Mouse (Mus musculus) spleen, embryonic (tissue): ENCODE results near the gene Gm20388.
"Not testable (repeated sequence)": the region's sequence is repeated elsewhere in the genome, so short reads cannot be mapped to it uniquely, and the experiment has no call there.

ENCODE experiments used
- CTCF ChIA-PET: fragments of 350-600 bp; sonication (Branson Sonifier 250); formaldehyde crosslinking; loops from one replicate; lab custom pipeline; 2022; lab: Charles Lee

Gm20388 gene

DNA sequence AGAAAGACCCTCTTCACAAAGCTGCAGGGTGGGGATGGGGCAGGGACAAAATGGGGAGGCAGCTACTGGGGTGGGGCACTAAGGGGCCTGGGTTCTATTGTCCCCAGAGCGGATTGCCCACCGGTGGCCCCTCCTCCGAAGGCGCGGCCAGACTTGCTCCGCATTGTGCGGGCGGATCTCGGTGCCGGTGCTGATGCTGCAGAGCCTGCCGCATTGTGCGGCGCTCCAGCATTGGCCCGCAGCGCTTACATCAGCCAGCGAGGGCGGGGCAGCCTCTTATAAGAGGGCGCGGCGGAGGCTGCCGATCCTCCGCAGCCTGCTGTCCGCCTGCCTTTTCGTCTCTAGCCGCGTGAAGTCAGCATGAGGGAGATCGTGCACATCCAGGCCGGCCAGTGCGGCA is 3500.6 kb downstream of the Gm20388 start, which contains the start of gene Tubb3:
Gene Tubb3, plus strand, starts transcription at position 179 of the 400 bp plus-strand sequence.
- CTCF ChIA-PET: no interaction called here

DNA sequence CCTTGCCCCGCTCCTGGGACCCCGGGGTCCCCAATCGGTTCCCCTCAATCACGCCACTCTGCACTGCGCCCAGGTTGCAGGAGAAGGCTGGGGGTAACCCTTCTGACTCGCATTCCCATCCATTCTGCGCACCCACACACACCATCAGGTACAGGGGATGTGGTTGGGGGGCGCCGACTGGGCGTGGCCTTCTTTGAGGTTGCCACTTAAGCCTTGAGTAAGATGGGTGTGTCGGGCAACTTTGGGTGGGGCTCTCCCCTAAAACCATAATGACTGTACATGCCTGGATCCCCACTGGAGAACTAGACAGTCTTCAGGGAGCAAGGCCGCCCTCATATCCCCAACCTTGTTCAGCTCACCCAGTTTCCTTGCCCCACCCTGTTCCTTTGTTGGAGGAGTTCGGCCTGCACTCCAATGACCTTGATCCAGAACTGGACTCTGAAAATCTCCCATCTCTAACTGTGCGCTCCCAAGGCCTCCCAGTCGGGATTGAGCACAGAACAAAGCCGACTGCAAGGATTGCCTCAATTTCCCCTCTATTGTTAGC is 3501.2 kb downstream of the Gm20388 start:
- CTCF ChIA-PET: interaction anchor here (0.6 kb wide), 1 partner anchor 789 kb away, joined by 4 read pairs; no protein-coding TSS in a partner anchor

DNA sequence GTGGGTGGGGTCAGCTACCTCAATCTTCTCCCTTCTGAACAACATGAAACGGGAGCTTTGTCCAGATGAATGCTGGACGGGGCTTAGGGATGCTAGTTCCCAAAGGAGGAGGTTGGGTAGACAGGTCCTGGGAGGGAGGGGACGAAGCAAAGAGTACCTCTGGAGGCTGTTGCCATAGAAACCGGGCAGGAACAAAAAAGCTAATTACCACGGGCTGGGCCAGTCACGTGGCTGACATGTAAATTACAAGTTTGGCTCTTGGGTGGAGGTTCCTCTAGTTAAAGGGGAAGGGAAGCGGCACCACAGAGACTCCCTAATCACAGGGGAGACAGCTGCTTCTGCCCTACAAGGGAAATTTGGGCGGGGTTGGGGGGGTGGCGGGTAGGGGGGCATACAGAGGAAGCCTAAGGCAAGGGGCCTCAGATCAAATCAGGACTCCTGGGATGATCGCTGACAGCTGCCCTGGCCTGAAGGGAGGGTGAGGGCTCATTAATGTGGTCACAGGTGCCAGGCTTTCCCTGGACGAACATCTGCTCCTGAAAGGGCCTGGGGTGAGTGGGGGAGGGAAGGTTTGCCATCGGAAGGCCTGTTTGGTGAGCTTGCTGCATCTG is 3502.0 kb downstream of the Gm20388 start:
- CTCF ChIA-PET: interaction anchor here (0.6 kb wide), 1 partner anchor 790 kb away, joined by 4 read pairs; no protein-coding TSS in a partner anchor

DNA sequence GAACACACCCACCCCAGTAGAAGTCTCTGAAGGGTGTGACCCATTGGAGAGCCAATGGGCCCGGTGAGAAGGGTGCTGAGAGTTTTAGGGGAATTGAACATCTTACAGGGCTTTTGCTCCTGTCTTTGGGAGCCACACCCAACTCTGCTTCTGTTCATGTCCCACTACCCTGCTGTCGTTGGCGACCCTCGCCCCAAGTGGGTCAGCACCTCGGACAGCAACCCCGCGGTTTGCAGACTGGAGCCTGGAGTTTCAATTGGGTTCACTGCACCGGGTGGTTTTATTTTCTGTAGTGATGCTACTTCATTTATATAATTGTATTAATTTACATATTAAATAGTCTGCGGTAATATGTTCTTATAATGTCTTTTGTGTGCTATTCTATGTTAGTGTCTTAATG is 3503.6 kb downstream of the Gm20388 start:
- CTCF ChIA-PET: no interaction called here

DNA sequence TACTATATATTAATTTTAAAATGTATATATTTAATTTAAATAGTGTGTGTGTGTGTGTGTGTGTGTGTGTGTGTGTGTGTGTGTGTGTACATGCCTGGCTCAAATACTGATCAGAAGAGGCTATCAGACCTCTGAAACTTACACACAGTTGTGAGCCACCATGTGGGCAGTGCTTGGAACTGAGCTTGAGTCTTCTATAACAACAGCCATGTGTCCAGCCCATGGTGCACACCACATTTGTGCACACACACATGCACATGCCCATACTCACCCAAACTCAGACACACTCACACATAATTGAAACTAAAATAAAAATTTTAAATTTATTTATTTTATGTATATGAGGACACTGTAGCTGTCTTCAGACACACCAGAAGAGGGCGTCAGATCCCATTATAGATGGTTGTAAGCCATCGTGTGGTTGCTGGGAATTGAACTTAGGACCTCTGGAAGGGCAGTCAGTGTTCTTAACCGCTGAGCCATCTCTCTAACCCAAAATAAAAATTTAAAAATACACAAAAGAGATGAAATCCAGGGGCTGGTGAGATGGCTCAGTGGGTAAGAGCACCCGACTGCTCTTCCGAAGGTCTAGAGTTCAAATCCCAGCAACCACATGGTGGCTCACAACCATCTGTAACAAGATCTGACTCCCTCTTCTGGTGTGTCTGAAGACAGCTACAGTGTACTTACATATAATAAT is 3504.5 kb downstream of the Gm20388 start:
- CTCF ChIA-PET: not testable (repeated sequence)

DNA sequence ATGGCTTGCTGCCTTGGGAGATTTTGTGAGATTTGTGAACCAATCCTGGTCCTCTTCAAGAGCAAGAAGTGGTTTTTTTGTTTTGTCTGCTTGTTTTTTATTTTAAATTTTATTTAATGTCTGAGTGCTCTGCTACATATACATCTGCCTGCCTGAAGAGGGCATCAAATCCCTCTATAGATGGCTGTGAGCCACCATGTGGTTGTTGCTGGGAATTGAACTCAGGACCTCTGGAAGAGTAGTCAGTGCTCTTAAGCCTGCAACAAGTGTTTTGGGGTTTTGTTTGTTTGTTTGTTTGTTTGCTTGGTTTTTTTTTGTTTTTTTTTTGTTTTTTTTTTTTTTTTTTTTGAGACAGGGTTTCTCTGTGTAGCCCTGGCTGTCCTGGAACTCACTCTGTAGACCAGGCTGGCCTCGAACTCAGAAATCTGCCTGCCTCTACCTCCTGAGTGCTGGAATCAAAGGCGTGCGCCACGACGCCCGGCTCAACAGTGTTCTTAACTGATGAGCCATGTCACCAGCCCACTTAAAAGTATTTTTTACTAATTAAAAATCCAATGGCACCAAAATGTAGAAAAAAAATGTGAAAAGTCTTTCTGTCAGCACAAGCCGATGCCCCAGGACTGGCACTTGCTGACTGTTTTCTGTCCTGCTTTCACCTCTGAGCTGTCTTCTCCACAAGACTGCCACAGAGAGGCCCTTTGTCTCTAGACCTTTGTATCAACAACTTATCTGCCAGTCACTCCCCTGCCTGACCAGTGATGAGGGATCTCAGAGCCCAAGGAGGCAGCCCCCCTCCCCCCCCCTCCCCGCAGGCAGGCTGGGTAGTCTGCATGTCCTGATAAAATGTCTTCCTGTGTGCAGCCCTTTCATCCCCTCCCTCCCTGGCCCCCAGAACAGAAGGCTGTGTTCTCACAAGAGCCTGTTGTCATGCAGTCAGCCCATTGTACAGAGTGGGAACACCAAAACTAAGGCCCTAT is 3505.6 kb downstream of the Gm20388 start:
- CTCF ChIA-PET: no interaction called here

DNA sequence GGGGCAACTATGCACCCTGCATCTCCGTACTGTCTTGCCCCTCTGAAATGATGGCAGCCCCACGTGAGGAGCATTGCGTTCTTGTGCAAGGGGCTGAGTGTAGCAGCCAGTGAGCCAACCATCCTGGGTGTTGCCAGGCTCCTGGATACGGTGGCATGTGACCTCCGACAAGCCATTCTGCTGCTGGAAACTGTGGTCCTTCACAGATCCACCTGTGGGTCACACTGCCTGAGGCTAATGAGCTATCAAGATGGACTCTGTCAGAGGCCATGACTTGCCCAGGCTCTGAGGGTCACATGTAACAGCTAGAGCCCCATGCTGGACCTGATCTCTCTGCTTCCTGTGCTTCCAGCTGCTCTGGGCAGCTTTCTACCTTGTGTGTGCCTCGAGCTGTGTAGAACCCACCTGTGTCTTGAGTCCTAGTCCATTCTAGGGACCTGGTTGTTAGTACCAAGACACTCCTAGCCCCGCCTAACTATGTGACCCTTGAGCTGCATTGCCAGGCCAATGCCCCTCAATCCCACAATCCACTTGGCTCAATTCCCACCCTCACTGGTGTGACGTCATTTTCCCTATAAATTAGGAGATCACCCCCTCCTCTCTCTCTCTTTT is 3506.4 kb downstream of the Gm20388 start:
- CTCF ChIA-PET: no interaction called here

DNA sequence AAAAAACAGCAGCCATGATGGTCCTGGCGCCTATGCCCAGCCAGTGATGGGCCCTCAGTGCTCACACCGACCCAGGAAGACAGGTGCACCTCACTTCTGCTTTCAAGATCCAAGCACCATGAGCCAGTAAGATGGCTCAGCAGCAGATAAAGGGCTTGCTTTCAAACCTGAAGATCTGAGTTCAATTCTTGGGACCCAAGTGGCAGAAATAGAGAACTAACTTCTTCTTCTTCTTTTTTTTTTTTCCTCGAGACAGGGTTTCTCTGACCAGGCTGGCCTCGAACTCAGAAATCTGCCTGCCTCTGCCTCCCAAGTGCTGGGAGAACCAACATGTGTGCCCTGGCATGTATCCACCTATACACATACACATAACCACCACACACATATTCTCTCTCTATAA is 3509.1 kb downstream of the Gm20388 start:
- CTCF ChIA-PET: interaction anchor here (0.7 kb wide), 1 partner anchor 1113 kb away, joined by 3 read pairs; no protein-coding TSS in a partner anchor

DNA sequence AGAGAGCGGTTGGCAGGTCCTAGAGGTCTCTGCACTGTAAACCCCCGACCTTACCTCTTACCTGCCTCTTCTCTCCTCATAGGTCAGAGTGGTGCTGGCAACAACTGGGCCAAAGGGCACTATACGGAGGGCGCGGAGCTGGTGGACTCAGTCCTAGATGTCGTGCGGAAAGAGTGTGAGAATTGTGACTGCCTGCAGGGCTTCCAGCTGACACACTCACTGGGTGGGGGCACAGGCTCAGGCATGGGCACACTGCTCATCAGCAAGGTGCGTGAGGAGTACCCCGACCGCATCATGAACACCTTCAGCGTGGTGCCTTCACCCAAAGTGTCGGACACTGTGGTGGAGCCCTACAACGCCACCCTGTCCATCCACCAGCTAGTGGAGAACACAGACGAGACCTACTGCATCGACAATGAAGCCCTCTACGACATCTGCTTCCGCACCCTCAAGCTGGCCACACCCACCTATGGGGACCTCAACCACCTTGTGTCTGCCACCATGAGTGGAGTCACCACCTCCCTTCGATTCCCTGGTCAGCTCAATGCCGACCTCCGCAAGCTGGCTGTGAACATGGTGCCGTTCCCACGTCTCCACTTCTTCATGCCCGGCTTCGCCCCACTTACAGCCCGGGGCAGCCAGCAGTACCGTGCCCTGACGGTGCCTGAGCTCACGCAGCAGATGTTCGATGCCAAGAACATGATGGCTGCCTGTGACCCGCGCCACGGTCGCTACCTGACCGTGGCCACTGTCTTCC is 3510.1 kb downstream of the Gm20388 start:
- CTCF ChIA-PET: no interaction called here

DNA sequence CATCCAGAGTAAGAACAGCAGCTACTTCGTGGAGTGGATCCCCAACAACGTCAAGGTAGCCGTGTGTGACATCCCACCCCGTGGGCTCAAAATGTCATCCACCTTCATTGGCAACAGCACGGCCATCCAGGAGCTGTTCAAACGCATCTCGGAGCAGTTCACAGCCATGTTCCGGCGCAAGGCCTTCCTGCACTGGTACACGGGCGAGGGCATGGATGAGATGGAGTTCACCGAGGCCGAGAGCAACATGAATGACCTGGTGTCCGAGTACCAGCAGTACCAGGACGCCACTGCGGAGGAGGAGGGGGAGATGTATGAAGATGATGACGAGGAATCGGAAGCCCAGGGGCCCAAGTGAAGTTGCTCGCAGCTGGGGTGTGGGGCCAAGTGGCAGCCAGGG is 3510.7 kb downstream of the Gm20388 start:
- CTCF ChIA-PET: no interaction called here

DNA sequence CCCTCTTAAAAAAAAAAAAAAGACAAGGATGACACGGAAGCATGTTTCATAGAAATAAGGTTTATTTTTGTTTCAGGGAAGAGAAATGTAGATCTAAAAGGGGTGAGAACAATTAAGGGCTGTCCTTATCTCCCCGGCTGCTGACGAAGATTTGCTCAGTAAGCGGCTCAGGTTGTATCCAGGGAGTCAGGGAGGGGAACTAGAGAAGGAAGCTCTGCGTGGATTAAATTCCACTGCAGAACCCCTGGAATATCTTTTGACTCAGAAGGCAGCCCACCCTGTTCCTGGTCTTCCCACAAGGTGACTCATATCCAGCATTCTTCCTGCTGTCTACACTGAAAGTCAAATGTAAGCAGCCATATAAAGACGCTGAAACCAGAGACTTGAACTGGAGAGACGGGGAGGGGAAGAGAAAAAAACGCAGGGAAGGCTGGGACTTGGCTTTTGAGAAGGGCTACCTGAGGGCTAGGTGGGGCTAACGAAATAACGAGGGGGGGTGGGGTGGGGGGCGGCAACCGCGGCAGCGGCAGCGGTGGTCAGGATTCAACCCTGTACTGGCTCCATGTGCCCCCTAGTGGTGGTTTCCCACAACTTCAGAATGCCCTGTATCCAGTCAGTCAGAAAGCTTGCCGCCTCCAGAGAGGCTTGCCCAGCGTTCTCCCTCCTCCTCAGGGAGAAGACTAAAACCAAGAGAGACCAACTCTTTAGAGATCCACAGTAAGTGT is 3511.6 kb downstream of the Gm20388 start:
- CTCF ChIA-PET: interaction anchor here (0.5 kb wide), 1 partner anchor 99 kb away, joined by 5 read pairs; no protein-coding TSS in a partner anchor

DNA sequence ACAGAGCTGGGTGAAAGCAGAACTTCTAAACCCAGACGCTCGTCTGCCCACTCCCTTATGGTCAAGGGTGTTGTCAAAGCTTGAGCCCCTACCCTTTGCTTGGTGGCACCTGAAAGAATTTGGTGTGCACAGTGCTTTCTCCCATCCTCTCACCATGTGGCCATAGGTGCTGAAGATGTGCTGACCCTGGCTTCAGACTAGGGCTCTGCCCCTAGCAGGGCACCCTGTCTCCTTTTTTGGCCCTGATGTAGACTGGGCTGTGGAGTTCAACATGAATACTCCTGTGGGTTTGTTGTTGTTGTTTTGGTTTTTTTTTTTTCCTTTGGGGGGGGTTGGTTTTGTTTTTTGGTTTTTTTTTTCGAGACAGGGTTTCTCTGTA is 3512.1 kb downstream of the Gm20388 start:
- CTCF ChIA-PET: interaction anchor here (0.5 kb wide), 1 partner anchor 100 kb away, joined by 5 read pairs; no protein-coding TSS in a partner anchor

DNA sequence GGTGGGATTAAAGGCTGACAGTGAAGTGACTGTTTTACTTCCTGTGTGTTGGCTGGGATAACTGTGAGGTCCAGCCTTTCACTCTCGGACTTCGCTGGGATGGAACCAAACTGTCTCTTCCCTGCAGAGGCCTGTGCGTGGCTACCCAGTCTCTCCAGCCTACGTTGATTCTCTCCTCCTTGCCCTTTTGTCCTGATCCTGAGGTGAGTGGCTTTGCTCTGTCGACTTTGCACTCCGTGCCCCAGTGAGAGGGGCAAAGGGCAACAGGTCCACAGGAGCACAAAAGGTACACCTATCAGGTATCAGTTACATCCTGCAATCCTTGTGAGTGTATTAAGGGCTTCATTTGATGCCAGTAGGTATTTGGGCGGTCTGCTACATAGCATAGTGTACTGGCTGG is 3512.8 kb downstream of the Gm20388 start, which contains the start of gene Def8:
Gene Def8, plus strand, starts transcription at position 87 of the 400 bp plus-strand sequence.
- CTCF ChIA-PET: no interaction called here

DNA sequence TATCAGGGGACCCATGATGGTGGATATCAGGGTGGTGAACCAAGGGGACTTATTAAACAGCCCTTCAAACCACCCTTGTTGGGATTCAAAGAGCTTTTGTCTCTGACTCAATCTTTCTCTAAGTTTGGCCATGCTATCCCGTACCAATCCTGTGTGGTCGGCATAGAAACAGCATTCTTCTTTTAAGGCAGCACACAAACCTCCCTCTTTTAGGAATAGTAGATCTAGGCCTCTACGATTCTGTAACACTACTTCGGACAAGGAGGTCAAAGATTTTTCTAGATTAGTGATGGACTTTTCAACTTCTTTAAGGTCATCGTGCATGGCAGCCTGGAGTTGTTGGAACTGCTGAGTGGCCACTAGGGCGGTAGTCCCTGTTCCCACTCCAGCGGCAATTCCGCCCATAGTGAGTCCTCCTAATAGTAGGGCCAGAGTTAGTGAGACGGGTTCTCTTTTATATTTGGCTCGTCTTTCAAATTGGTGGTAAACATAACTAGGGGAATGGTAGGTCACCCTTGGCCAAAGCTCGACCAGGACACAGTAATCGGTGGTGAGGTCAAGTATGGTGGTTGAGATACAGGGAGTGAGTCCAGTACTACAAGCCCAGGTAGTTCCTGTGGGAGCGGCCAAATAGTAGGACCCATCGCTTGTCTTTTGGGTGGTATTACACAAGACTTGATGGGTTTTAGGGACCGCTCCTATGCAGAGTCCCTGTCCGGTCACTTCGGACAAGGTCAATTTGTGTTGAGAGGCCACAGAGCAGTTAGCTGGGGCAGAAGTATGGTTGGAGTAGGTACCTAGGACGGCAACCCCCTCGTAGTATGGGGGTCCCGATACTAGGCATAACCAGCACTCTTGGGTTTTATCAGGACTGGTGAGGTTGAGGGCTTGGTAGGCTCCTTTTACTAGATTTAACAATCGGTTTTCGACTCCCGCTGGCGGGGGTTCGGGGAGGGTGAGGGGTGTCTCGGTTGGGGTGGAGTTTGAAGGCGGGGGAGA is 3516.2 kb downstream of the Gm20388 start:
- CTCF ChIA-PET: no interaction called here

DNA sequence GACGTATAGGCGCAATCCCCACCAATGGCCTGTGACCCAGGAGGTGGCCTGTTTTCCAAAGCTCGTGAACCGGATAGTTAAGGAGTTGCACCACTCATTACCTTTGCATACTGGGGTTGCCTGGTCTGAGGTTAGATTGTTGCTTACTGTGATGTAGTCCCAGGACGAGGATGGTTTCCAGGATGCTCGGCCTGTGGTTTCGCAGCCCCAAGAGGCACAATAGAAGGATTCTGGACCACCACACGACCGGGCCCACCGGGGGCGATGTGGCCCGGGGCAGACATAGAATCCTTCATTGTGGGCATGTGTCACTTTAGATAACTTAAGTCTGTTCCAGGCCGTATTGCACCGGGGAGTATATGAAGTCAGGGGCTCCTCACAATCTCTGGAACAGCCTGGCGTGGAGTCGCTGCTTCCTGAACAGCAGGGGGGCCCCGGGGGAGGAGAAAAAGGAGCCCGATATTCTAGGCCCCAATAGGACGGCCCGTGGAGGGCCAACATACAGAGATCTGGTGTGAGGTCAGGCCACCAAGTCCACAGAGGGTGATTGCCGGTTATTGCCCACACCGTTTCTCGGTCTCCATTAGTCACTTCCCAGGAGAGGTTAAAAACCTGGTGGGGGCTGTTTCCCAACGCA is 3517.1 kb downstream of the Gm20388 start:
- CTCF ChIA-PET: no interaction called here

DNA sequence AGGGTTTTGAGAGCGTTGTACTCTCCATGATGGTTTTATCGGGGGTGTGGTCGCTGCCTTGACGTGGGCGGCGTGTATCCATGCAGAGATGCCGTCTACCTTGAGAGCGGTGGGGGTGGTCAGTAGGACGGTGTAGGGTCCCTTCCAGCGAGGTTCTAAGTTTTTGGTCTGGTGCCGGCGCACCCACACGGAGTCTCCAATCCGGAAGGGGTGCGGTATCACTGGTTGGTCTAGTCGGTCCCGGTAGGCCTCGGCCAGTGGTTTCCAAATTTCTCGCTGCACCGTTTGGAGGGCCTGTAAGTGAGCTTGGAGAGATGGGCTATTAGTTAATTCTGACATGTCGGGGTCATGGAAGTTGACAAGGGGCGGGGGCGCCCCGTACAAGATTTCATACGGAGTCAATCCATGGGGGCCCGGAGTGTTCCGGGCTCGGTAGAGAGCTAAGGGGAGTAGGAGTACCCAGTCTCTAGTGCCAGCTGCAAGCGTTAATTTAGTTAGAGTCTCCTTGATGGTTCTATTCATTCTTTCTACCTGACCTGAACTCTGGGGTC is 3517.8 kb downstream of the Gm20388 start:
- CTCF ChIA-PET: interaction anchor here (0.6 kb wide), 1 partner anchor 61 kb away, joined by 3 read pairs; no protein-coding TSS in a partner anchor
